Mouse (Mus musculus) liver, adult 2 months (tissue): ENCODE measurements at regions not wholly inside any gene's neighbourhood (a gene's known extent, or its start where the extent isn't known, plus 50 kb on each side); places are given as distances from the start of the nearest gene placed in this dataset.

ENCODE experiments used
- DNase-seq: peaks from one replicate; pipeline ENCODE4 v3.0.0-alpha.2; 2011; ENCODE audit warnings: low read depth, low spot score; ENCODE audit errors: extremely low read depth
- H3K27ac ChIP-seq: fragments of 200-500 bp; replicated peaks from 2 replicates; pipeline ENCODE4 v1.5.1; 2012; ENCODE audit warnings: low read depth, mild to moderate bottlenecking, control low read depth, inconsistent platforms, low read length; ENCODE audit not compliant: insufficient read depth
- H3K27me3 ChIP-seq: fragments of 200-500 bp; 2 replicates; pipeline ENCODE4 v1.6.1; 2012; ENCODE audit warnings: mild to moderate bottlenecking, moderate library complexity, low read length, inconsistent platforms; ENCODE audit not compliant: control insufficient read depth, insufficient read depth
- H3K36me3 ChIP-seq: fragments of 200-500 bp; 2 replicates; pipeline ENCODE4 v1.6.1; 2012; ENCODE audit warnings: low read length, inconsistent platforms; ENCODE audit not compliant: control insufficient read depth, insufficient read depth
- H3K4me1 ChIP-seq: fragments of 200-500 bp; 2 replicates; pipeline ENCODE4 v1.6.1; 2011; ENCODE audit warnings: low read length; ENCODE audit not compliant: control insufficient read depth, insufficient read depth
- H3K4me3 ChIP-seq: fragments of 200-500 bp; 2 replicates; pipeline ENCODE4 v1.5.1; 2011; ENCODE audit warnings: low read depth, mild to moderate bottlenecking, control low read depth, low read length, moderate library complexity; ENCODE audit not compliant: insufficient read depth
- H3K79me2 ChIP-seq: fragments of 200-500 bp; 2 replicates; pipeline ENCODE4 v1.6.1; 2012; ENCODE audit warnings: inconsistent platforms, mild to moderate bottlenecking, low read length, moderate library complexity; ENCODE audit not compliant: control insufficient read depth, insufficient read depth
- H3K9ac ChIP-seq: fragments of 200-500 bp; 2 replicates; pipeline ENCODE4 v1.6.1; 2012; ENCODE audit warnings: low read depth, mild to moderate bottlenecking, control low read depth, inconsistent platforms, low read length
- CTCF ChIP-seq: fragments of 200-500 bp; IDR thresholded peaks from 2 replicates; pipeline ENCODE4 v1.5.1; 2011; ENCODE audit warnings: low read depth, low read length, control low read depth
- POLR2A ChIP-seq: fragments of 200-500 bp; IDR thresholded peaks from 2 replicates; pipeline ENCODE4 v1.6.1; 2011; ENCODE audit warnings: low read length, control low read depth; ENCODE audit not compliant: insufficient read depth; ENCODE audit errors: extremely low read depth
- WGBS: fragments of 180-500 bp; shearing (Covaris S2); methylation state at CpG from one replicate; pipeline ENCODE4 v1.1.7; 2018; 5-methylcytosine and 5-hydroxymethylcytosine counted together

DNA sequence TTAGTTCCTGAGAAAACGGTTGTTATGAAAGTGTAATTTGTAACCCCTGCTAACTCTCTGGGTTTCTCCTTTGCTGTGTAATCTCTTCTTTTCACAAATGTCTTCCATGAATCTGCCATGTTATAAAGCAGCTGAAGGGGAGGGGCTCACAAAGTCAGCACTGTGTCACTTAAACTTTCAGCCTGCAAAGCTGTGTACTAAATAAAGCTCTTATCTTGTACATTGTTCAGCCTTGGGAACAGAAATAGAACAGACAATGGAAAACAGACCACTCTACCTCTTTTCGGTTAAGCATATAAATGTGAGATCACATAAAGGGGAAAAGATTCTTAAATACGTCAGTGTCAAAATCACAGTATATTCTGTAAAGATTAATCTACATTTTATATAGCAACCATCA is 573.9 kb downstream of the Plxdc2 start:
- Histone ChIP-seq H3K4me3 (no peak overlapping the region), H3K9ac (no peak overlapping the region), H3K27me3 (no peaks in the 10 kb centered on the region), H3K36me3 (no peaks in the 10 kb centered on the region), H3K27ac (no peak overlapping the region), H3K79me2 (no peaks in the 10 kb centered on the region), H3K4me1 (no peaks in the 10 kb centered on the region)
- WGBS, result 69% methylated on average over 3 of the region's 3 CpGs
- no peak for DNase-seq
- no peak for TF ChIP-seq CTCF
- TF ChIP-seq POLR2A, result no peak

DNA sequence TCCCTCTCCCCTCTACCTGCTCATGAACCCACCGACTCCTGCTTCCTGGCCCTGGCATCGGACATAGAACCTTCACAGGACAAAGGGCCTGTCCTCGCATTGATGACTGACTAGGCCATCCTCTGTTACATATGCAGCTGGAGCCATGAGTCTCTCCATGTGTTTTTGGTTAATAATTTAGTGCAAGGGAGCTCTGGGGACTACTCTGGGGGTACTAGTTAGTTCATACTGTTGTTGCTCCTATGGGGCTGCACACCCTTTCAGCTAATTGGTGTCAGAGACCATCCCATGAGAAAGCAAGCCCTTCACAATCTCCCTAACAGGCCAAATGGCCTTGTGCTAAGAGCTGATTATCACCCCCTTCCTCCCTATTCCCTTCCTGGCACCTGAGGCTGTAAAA is 603.3 kb downstream of the Plxdc2 start:
- Histone ChIP-seq H3K9ac (no peak overlapping the region), H3K27me3 (no peaks in the 10 kb centered on the region), H3K79me2 (no peaks in the 10 kb centered on the region), H3K4me1 (no peaks in the 10 kb centered on the region), H3K27ac (no peak overlapping the region), H3K36me3 (no peaks in the 10 kb centered on the region), H3K4me3 (no peak overlapping the region)
- 76% methylated on average over 3 of the region's 3 CpGs for WGBS
- TF ChIP-seq CTCF (no peak), POLR2A (no peak)
- no peak for DNase-seq

DNA sequence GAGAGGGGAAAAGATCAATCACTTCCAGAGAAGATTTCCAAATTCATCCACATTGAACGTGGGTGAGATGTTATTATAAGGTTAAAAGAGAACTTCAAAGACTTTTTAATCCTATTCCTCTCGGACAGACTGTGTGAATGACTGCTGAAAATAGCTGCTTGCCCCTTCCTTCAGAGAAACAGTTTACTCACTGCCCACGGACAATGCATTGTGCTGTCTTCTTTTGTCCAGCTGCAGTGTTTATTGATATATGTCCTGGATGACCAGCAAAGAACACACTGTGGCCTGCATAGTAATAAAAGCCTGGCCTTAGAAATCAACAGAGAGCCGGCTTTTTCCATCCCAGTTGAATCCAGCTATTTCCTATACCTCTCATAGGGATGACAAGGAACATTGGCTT is 621.3 kb downstream of the Plxdc2 start:
- Histone ChIP-seq H3K27me3 (no peaks in the 10 kb centered on the region), H3K4me3 (no peak overlapping the region), H3K4me1 (no peaks in the 10 kb centered on the region), H3K27ac (no peak overlapping the region), H3K9ac (no peak overlapping the region), H3K79me2 (no peaks in the 10 kb centered on the region), H3K36me3 (no peaks in the 10 kb centered on the region)
- DNase-seq, result no peak
- 42% methylated on average over 4 of the region's 4 CpGs for WGBS
- TF ChIP-seq POLR2A, result no peak
- no peak for TF ChIP-seq CTCF

DNA sequence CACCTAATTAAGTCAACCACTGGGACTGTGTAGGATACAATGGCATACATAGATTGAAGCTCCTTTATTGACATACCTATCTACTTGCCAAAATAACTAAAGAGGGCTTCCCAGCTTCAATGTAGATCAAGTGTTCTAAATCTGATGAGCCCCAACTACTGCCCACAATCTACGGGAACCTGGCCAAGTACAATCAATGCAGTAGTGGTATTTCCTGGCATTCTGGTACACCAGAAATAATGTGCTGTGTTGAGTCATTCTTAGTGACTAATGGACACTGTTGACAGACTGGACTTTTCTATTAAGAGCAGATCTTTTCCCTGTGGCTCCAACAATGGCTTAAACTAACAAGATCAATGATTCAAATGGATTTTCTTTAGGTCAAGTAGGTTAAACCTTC is 626.7 kb downstream of the Plxdc2 start:
- 58% methylated on average over 1 of the region's 1 CpGs for WGBS
- H3K9ac ChIP-seq, result no peak overlapping the region

DNA sequence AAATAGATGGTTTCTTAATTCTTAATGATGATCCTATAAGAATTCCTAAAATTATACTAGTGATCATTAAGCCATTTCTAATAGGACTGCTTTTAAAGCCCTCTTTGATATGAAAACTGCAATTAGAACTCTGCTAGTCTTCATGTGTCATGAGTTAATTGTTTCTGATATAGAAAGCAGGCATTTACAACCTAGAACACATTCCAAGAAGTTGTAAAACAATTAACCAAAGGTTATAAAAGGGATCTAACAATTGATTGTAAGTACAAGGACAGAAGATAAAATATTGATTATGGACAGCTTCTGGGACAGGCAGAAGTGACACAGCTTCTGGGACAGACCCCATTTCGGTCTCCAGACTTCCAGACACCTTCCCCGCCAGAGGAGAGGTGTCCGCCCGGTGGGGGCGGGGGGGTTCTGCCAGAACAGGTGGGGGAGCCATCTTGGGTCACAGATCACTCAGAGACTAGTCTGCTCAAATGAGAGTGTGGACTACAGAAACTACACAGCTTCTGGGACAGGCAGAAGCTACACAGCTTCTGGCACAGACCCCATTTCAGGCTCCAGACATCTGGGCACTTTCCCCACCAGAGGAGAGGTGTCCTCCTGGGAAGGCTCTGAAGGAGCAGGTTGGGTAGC is 627.6 kb downstream of the Plxdc2 start:
- 77% methylated on average over 5 of the region's 5 CpGs for WGBS
- no peak overlapping the region for H3K27ac ChIP-seq
- no peak for DNase-seq
- H3K9ac ChIP-seq, result no peak overlapping the region
- no peaks in the 10 kb centered on the region for H3K36me3 ChIP-seq
- no peak overlapping the region for H3K4me3 ChIP-seq
- no peaks in the 10 kb centered on the region for H3K27me3 ChIP-seq
- no peaks in the 10 kb centered on the region for H3K4me1 ChIP-seq
- no peak for TF ChIP-seq POLR2A
- TF ChIP-seq CTCF, result no peak
- H3K79me2 ChIP-seq, result no peaks in the 10 kb centered on the region

More for the DNA sequence above, 626.7 kb downstream of the Plxdc2 start:
- Histone ChIP-seq H3K4me3 (no peak overlapping the region), H3K27me3 (no peaks in the 10 kb centered on the region), H3K79me2 (no peaks in the 10 kb centered on the region), H3K27ac (no peak overlapping the region), H3K4me1 (no peaks in the 10 kb centered on the region), H3K36me3 (no peaks in the 10 kb centered on the region)
- TF ChIP-seq CTCF (no peak), POLR2A (no peak)
- no peak for DNase-seq
